Mouse (Mus musculus) adrenal gland, postnatal 10 days (tissue): ENCODE measurements around the gene Clec4f. TPM values are rescaled to one million over a fixed set of nuclear protein-coding genes. Genes with fewer than 3 reads are reported as not detected.
"Not testable (repeated sequence)": the region's sequence is repeated elsewhere in the genome, so short reads cannot be mapped to it uniquely, and the experiment has no call there.

ENCODE experiments used
- DNase-seq: peaks from one replicate; pipeline ENCODE4 v3.0.0; 2021; ENCODE audit warnings: mixed read lengths
- long read RNA-seq, 2 experiments: library from polyadenylated mRNA; stranded (forward); transcript quantifications; one replicate each; pipeline ENCODE4 v2.0.0; 2021
- total RNA-seq, 2 experiments: library from RNA; stranded (reverse); gene quantifications; 2 replicates each; pipeline ENCODE4 v1.2.3; 2021

The Clec4f gene
- 10 to 100 TPM in 1 of 2 experiments, 1 to 10 TPM in 1; 6.5 to 17.5 TPM for total RNA-seq
- long read RNA-seq, experiment 1, transcript Clec4f-201 (7 exons, 2,471 nt) = major isoform, 13 of 18 reads
- long read RNA-seq, experiment 1, partial matches to known transcripts = 5 of 18 reads
- long read RNA-seq, experiment 1, other reads (novel, unspliced or antisense) = 0 of 18 reads
- long read RNA-seq, experiment 2, partial matches to known transcripts = 1 of 1 reads
- long read RNA-seq, experiment 2, other reads (novel, unspliced or antisense) = 0 of 1 reads

GRCm38 (mm10) chr6:83656087-83656486, at the start of gene Clec4f:
TSS of gene Clec4f (minus strand) at chr6:83656187.
- DNase-seq = no peak

DNA sequence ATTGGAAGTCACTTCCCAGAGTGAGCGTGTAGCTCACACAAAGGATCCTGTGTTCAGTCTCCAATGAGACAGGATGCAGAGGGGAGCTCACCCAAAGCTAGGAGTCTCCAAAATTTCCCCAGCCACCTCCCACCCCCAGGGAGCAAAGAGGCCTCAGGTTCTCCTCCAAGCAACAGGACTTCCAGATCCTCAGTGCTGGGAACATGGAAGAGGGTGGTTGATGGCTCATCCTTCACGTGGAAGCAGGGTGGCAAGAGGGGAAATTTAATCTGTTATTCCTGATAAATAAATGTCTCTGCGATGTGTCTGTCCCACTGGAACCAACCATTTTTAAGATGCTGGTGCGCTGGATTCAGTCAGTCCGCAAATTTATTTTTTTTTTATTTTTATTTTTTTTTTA, 48.7 kb upstream of the Clec4f start:
- DNase-seq = no peak

GRCm38 (mm10) chr6:83704294-83704693, 48.3 kb upstream of the Clec4f start:
- DNase-seq = no peak

DNA sequence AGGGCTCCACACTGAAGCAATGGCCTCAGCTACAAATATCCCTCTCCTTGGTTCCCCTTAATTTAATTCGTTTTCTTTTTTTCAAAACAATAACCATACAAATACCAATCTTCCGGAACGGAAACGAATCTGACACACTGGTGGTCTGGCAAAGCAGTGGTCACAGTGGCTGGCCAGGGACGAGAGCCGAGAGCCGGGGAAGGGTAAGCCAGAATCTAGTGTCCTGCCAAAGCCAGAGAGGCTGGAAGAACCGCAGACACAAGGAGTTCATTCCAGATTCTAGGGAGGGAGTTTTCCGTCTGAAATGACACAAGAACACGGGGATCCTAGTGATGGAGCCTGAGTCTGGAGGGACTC, 47.7 kb upstream of the Clec4f start:
- no peak for DNase-seq

DNA sequence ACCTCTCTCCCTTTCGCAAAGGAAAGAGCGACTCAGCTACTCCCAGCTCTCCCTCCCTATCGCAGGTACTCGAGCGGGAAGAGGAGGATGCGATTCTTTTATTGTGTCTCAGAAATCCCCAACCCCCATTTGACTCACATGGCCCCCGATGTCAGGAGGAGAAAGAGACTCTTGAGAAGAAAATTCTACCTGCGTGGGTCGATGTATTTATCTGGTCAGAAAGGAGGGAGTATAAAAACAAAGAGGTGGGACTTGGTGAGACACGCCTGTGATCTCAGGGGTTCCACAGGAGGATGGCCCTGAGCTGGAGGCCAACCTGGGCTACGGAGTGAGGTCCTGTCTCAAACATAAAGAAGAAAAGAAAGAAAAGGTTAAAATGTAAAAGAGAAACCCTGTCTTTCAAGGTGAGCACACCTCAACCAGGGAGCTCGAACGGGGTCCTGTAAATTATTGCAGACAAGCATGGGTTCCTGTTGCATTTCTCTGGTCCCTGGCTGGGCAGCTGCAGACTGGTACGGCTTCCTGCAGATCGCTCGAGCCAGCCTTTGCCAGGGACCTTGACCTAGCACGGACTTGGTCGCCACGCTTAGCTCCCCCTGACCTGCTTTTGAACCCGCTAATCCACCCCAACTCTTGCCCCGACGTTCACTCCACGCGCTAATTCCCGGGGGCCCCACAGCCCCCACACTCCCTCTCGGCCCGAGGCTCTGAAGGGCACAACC, 47.2 kb upstream of the Clec4f start:
- DNase-seq = no peak

DNA sequence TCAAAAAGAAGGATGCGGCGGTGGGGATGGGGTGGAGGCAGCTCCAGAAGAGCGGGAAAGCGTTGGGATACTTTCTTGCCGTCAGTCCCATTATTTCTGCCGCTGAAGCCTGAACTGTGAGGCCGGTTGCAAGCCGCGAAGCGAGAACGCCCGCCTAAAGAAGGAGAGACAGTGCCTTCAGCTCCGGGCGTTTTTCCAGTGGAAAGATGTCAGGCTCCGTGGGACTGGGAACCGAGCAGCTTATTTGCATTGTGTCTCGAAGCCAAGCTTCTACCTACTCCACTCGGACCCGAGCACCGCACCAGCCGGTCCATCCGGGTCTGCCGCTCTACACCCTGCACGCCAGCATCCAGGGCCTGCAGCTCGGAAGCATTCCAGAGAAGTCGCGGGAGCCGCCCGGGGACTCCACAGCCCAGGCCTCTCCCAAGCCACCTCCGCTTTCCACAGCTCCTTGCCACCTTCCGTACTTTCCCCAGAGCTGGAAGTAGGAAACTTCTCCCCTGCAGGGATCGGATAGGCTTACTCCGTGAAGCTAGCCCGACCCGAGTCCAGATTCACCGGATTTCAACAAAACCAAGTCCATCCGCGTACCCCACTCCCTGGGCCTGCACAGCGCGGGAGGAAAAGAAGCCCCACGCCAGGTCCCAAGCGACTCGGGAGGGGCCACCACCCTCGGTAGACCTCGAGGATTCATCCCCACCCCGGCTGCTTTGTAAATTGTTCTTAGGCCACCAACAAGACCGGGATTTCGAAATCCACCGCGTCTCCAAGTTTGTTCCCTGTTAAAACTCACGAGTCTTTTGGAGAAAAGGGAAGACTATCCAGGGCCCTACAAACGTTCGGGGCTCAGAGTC, 46.4 kb upstream of the Clec4f start:
- no peak for DNase-seq

GRCm38 (mm10) chr6:83701001-83701400, 45.0 kb upstream of the Clec4f start:
- no peak for DNase-seq

DNA sequence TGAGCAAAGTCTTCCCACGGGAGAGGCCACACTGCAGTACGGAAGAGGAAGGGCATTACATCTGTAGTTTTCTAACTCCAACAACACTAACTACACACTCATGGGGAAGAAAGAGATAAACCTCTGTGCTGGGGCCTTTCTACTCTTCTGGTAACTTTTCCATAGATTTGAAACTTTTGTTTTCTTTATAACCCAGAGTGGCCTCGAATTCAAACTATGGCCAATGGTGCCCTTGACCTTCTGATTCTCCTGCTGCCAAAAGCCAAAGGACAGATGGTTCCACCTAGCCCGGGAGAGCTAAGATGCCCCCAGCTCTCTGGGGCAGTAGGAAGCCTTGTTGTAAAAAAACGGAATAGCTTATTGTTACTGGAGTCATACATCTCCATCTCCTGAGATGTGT, 44.0 kb upstream of the Clec4f start:
- DNase-seq = no peak

DNA sequence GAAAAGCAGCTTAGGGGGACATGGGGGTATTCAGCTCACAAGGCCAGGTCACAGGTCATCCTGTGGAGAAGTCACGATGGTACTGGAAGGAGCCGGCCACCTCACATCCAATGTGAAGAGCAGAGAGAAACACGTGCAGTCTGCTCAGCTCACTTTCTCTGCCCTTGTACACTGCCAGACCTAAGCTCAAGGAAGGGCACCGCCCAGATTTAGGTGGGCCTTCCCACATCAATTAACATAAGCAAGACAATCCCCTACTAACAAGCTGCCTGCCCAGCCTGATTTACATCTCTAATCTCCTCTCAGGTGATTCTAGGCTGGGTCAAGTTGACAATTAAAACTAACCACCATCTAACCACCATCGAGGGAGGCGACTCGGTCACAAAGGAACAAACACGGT, 41.9 kb upstream of the Clec4f start:
- DNase-seq = no peak

DNA sequence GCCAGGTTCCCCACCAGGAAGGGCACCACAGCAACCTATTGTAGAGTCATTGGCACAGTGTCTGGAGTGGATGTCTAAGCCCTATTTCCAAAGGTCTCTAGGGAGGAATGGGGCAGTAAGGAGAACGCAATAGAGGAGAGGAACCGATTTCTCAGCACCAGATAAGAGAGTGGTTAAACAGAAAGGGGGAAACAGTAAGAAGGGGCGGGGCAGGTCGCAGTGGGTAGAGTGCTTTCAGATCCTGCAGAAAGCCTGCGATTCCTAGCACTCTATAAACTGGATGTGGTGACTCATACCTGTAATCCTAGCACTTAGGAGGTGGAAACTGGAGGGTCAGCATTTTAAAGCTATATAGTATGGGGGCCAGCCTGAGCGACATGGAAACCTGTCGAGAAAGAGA, 40.7 kb upstream of the Clec4f start:
- DNase-seq = no peak

- no peak for DNase-seq
These were observed 39.7 kb upstream of the Clec4f start for GRCm38 (mm10) chr6:83695731-83696130.

GRCm38 (mm10) chr6:83693835-83694234, 37.8 kb upstream of the Clec4f start:
- DNase-seq = peak; percentile 66

GRCm38 (mm10) chr6:83692962-83693361, 37.0 kb upstream of the Clec4f start:
- DNase-seq = no peak

DNA sequence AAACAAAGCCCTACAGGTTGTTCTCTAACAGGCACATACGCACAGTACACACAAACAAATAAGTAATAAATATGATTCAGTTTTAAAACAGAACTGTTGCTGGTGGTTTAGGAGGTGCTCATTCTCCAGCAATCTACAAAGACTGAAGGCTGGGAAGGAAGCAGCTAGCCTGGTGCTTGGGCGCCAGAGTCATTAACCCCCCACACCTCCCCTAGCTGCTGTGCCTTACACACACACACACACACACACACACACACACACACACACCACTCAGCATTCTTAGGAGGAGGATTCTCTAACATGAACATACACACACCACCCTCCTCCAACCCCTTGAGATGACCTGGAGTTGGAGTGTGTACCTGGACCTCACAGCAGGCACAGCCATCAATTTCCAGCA, 34.9 kb upstream of the Clec4f start:
- DNase-seq = no peak

DNA sequence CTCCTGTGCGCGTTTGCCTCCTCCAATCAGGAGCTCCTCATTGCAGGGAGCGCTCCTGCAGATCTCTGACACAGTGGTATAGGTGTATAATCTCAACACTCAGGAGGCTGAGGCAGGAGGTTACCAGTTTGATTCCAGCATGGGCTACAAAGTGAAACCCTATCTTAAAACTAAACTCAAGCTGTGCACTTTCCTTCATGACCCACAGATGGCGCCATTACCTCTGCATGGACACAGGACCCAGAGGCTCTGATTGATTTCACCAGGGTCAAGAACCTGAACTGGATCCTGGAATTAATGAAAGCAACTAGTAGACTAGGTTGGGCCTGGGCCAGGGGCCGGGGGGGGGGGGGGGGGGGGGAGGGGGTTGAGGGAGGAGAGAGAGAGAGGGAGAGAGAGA, 34.3 kb upstream of the Clec4f start:
- DNase-seq = peak; percentile 64

- no peak for DNase-seq
These were observed 33.4 kb upstream of the Clec4f start for GRCm38 (mm10) chr6:83689374-83689773.

DNA sequence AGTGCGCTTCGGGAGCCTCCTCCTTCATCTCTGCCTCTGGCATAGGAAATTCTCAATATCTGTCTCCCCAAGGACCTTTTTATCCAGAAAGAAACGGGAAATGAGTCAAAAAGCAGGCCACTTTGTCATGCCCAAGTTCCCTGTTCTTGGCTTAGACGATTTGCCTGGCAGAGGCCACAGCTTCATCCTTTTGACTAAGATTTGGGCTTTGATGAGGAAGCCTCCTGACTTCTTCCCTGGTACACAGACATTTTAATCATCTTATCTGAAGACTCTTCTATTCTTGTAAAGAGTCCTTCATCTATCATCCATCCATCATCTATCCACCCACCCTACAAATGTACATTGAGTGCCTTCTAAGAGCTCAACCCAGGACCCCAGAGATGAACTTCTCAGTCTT, 21.8 kb upstream of the Clec4f start, which contains the start of gene Cd207:
Gene Cd207, minus strand, starts transcription at position 101 of the 400 bp plus-strand sequence.
- no peak for DNase-seq

DNA sequence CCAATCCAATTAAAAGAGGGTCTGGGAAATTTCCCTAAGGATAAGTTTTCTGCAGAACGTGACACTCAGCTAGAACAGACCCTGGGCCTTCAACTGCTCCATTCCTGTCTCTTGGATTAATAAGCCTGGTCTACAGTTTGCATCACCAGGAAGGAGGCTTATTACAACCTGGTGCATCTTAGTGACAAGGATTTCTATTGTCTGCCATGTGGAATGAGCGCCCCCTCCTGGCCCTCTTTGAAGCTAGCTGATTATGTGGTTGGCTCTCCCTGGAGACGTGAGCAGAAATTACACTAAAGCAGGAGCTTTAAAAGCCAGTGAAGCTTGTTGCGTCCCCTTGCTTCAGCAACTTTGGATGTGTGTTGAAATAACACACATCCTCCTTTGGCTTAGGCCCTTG, 17.4 kb upstream of the Clec4f start:
- peak; percentile 85 for DNase-seq

- DNase-seq = no peak
These were observed 9.0 kb upstream of the Clec4f start for GRCm38 (mm10) chr6:83665009-83665408.

GRCm38 (mm10) chr6:83660821-83661220, 4.8 kb upstream of the Clec4f start:
- no peak for DNase-seq

DNA sequence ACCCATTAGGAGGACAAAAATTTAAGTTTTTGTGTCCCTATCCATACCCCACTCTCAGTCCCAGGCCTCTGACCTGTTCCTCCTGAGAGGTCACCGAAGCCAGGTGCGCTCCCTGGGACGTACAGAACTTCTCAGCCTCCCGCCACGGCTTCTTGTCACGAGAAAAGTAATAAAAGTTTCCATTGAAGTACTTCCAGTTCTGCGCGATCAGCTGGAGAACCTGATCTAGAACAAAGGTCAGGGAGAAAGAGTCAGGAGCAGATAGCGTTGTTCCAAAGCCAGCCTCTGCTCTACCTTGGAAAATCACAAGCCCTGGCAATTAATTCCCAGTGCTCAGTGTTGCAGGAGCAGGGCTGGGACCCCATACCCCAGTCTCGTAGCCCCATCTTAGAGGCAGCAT, 9.3 kb downstream of the Clec4f start:
- DNase-seq = no peak

DNA sequence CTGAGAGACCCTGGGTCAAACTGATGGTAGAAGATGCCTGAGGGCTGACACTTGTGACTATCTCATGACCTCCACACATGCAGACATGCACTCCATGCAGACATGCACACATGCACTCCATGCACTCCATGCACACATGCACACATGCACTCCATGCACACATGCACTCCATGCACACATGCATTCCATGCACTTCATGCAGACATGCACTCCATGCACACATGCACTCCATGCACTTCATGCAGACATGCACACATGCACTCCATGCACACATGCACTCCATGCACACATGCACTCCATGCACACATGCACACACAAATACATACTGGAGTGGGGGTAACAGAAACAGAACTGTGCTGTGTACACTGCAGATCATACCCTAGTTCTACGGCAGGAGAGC, 20.7 kb downstream of the Clec4f start:
- no peak for DNase-seq

GRCm38 (mm10) chr6:83634631-83635030, 21.4 kb downstream of the Clec4f start:
- DNase-seq = not testable (repeated sequence)
